Mouse (Mus musculus) liver, postnatal 0 days (tissue): ENCODE results near the gene Ninj2. TPM values are rescaled to one million over a fixed set of nuclear protein-coding genes. Genes with fewer than 3 reads are reported as not detected.

ENCODE experiments used
- ATAC-seq: fragments of 200-750 bp; cut with Nextera tagmentation; 2 replicates; pipeline ENCODE4 v1.8.0; 2017; ENCODE audit warnings: mild to moderate bottlenecking, moderate library complexity
- DNase-seq: peaks from one replicate; pipeline ENCODE4 v3.0.0-alpha.2; 2016
- H3K27ac ChIP-seq: fragments of 300-500 bp; sonication (generic); 2 replicates; pipeline ENCODE4 v1.5.1; 2014; ENCODE audit warnings: antibody characterized with exemption, moderate library complexity, mild to moderate bottlenecking, low read depth
- H3K27me3 ChIP-seq: fragments of 300-500 bp; sonication (generic); 2 replicates; pipeline ENCODE4 v1.6.1; 2014; ENCODE audit warnings: low read length, control low read depth, mixed read lengths; ENCODE audit not compliant: insufficient read depth
- H3K36me3 ChIP-seq: fragments of 300-500 bp; sonication (generic); replicated peaks from 2 replicates; pipeline ENCODE4 v1.6.1; 2014; ENCODE audit warnings: mild to moderate bottlenecking, control low read depth, low read length, moderate library complexity, mixed read lengths; ENCODE audit not compliant: insufficient read depth
- H3K4me1 ChIP-seq: fragments of 300-500 bp; sonication (generic); 2 replicates; pipeline ENCODE4 v1.6.1; 2014; ENCODE audit warnings: antibody characterized with exemption, mild to moderate bottlenecking, control low read depth; ENCODE audit not compliant: insufficient read depth
- H3K4me2 ChIP-seq: fragments of 300-500 bp; sonication (generic); 2 replicates; pipeline ENCODE4 v1.6.1; 2014; ENCODE audit warnings: low read depth, mild to moderate bottlenecking, low read length, moderate library complexity, mixed read lengths
- H3K4me3 ChIP-seq: fragments of 300-500 bp; sonication (generic); 2 replicates; pipeline ENCODE4 v1.5.1; 2014; ENCODE audit warnings: low read depth, low read length
- H3K9ac ChIP-seq: fragments of 300-500 bp; sonication (generic); replicated peaks from 2 replicates; pipeline ENCODE4 v1.6.1; 2014; ENCODE audit warnings: mild to moderate bottlenecking, moderate library complexity
- H3K9me3 ChIP-seq: fragments of 300-500 bp; sonication (generic); 2 replicates; pipeline ENCODE4 v1.6.1; 2016; ENCODE audit warnings: mild to moderate bottlenecking, control low read depth, low read length, mixed read lengths
- CTCF ChIP-seq: sonication (generic); IDR thresholded peaks from 2 replicates; pipeline ENCODE4 v1.5.1; 2016; ENCODE audit warnings: antibody characterized with exemption, low read depth
- EP300 ChIP-seq: IDR thresholded peaks from 2 replicates; pipeline ENCODE4 v1.6.1; 2016; ENCODE audit warnings: antibody characterized with exemption, low read depth, mild to moderate bottlenecking
- WGBS: fragments of 180-500 bp; shearing (Covaris S2); extraction: QIAGEN DNeasy Blood & Tissue Kit; methylation state at CpG from one replicate; pipeline ENCODE4 v1.1.7; 2014; ENCODE audit not compliant: insufficient replicate concordance; 5-methylcytosine and 5-hydroxymethylcytosine counted together
- polyA plus RNA-seq: library from polyadenylated mRNA; unstranded; fragments of >200 nt; fragmentation: Nextera tagmentation; extraction: Ambion mirVana; gene quantifications from 2 replicates; pipeline ENCODE4 v1.2.1, GENCODE M21; 2015

Ninj2 gene
- polyA plus RNA-seq = 0.31 TPM in 1 of 2 replicates, not detected in the other

DNA sequence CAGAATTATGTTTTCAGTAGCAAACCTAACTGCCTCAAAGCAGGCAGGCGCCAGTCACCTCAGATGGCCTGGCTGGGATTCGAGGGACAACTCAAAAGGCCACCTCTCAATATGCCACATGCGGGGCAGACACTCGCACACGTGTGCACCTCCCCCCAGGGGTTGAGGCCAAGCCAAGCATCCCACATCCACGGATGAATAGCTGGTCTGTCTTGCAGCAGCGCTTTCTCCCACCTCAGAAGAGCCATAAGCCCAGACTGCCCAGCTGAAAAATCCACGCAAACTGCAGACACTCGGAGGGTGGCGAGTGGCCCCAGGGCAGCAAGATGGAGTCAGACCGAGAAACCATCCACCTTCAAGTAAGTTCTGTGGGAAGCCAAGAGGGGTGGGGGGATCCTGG, at the start of gene Ninj2:
Gene Ninj2 (plus strand): TSS at position 251 of the 400 bp plus-strand sequence.
- no peaks in the 10 kb centered on the region for H3K36me3 ChIP-seq
- H3K27me3 ChIP-seq = no peaks in the 10 kb centered on the region
- no peak for ATAC-seq
- 77% methylated on average over 11 of the region's 11 CpGs for WGBS
- H3K27ac ChIP-seq = no peak within 1 kb of the TSS
- no peaks in the 10 kb centered on the region for H3K9me3 ChIP-seq
- no peak within 1 kb of the TSS for H3K4me3 ChIP-seq
- no peak for DNase-seq
- no peak within 1 kb of the TSS for H3K4me2 ChIP-seq
- H3K9ac ChIP-seq = no peak within 1 kb of the TSS
- no peak for TF ChIP-seq EP300
- TF ChIP-seq CTCF = no peak
- H3K4me1 ChIP-seq = no peaks in the 10 kb centered on the region

DNA sequence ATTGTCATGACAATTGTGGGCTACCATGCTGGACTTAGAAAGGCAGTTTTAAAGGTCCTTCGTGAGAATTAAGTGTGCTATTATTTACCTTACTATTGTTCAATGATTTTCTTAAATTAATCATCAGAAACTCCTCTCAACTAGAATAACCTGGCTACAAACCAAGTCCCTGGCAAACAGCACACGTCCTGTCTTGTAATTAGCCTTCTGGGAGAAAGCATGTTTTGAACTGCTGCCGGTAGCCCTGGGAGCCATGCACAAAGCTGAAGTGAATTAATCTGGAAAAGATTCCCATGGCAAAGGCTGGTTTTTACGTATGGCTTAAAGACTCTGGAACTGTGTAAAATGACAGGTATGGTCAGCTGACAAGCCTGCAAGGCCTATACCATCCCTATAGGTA, 47.7 kb upstream of the Ninj2 start:
- no peaks in the 10 kb centered on the region for H3K27me3 ChIP-seq
- 84% methylated on average over 4 of the region's 4 CpGs for WGBS
- H3K9me3 ChIP-seq = no peaks in the 10 kb centered on the region
- H3K36me3 ChIP-seq = no peaks in the 10 kb centered on the region
- no peak overlapping the region for H3K27ac ChIP-seq
- H3K4me3 ChIP-seq = no peak overlapping the region
- TF ChIP-seq EP300 (no peak), CTCF (no peak)
- ATAC-seq = no peak
- H3K4me1 ChIP-seq = no peaks in the 10 kb centered on the region
- no peak overlapping the region for H3K4me2 ChIP-seq
- DNase-seq = no peak
- no peak overlapping the region for H3K9ac ChIP-seq

DNA sequence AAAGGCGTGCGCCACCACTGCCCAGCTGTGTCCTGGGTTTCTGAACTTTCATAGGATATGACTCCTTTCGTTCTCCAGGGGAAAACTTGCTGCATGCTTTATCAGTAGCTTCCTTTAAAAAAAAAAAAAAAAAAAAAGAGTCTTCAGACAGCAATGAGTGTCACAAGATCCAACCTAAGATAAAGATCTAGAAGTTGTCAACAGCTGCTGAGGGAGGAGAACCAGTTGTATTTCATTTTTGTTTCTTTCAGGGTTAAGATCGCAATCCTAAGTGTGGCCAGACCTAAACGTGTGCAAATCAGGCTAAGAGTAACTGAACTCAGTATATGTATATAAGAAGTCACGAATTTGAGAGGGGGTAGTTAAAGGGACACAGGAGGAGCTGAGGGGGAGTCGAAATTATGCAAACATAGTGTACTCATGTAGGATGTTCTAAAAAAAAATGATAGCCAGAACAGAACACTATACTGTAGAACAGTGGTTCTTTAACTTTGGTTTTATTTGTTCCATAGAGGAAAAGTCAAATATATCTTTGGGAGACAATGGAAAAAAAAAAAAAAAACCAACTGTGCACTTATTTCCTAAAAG, 45.4 kb upstream of the Ninj2 start:
- Histone ChIP-seq H3K27me3 (no peaks in the 10 kb centered on the region), H3K9me3 (no peaks in the 10 kb centered on the region), H3K4me2 (no peak overlapping the region), H3K27ac (no peak overlapping the region), H3K4me3 (no peak overlapping the region), H3K36me3 (no peaks in the 10 kb centered on the region), H3K4me1 (no peaks in the 10 kb centered on the region), H3K9ac (no peak overlapping the region)
- 49% methylated on average over 7 of the region's 7 CpGs for WGBS
- TF ChIP-seq CTCF (no peak), EP300 (no peak)
- ATAC-seq (no peak), DNase-seq (no peak)

DNA sequence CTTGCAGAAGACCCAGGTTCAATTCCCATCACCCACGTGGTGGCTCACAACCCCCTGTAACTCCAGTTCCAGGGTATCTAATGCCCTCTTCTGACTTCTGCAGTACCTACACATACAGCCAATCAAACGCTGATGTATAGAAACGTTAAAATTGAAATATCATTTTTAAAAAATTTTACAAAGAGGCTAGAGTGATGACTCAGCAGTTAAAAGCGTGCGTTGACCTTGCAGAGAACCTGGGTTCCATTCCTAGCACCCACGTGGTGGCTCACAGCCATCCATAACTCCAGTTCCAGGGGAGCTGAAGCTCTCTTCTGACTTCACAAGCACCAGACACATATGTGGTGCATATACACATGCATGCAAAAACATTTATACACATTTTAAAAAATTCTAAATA, 38.7 kb upstream of the Ninj2 start:
- no peak for DNase-seq
- no peak overlapping the region for H3K4me2 ChIP-seq
- WGBS = 79% methylated on average over 6 of the region's 6 CpGs

DNA sequence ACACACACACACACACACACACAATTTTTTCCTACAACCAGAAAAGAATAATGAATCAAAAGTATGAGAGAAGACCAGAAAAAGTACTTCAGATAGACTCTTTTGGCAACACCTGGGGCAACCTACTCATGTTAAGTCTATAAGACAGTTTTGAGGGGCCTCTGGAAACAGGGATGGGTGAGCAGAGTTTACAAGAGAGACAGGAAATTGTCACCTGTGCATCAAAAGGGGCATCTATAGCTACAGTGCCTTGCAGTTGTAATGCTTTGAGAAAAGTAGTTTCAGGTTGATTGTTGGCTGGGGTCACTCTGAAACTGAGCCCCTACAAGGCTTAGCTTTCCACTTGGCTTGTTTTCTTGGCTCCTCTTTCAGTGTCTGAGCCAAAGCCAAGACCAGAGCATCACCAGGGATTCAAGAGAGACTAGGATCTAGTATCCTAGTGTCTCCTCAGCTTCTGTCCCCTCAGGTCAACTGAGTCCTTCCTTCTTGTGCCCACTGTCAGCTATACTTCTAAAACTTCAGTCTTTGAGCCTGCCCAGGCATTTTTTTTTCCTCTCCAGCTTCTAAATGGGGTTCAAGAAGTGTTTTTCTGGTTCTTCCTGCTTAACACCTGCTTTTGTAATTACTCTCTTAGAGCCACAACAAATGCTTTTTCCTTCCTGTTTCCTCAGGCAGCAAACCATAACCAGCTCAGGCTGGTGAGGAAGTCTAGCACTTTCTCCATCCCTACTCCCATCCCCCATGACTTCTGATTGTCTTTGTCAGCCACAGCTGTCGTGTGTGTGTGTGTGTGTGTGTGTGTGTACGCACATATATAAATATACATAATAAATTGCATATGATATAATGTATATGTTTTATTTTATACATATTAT, 37.2 kb upstream of the Ninj2 start:
- H3K27me3 ChIP-seq = no peaks in the 10 kb centered on the region
- DNase-seq = no peak
- H3K36me3 ChIP-seq = no peaks in the 10 kb centered on the region
- no peak overlapping the region for H3K9ac ChIP-seq
- no peaks in the 10 kb centered on the region for H3K4me1 ChIP-seq
- H3K27ac ChIP-seq = peak overlapping the region; percentile 76
- TF ChIP-seq EP300 (no peak), CTCF (no peak)
- ATAC-seq = no peak
- H3K4me3 ChIP-seq = no peak overlapping the region
- no peak overlapping the region for H3K4me2 ChIP-seq
- WGBS = 37% methylated on average over 2 of the region's 2 CpGs
- H3K9me3 ChIP-seq = no peaks in the 10 kb centered on the region

More for the DNA sequence above, 38.7 kb upstream of the Ninj2 start:
- Histone ChIP-seq H3K36me3 (no peaks in the 10 kb centered on the region), H3K27me3 (no peaks in the 10 kb centered on the region), H3K4me1 (no peaks in the 10 kb centered on the region), H3K27ac (no peak overlapping the region), H3K9me3 (no peaks in the 10 kb centered on the region), H3K9ac (no peak overlapping the region), H3K4me3 (no peak overlapping the region)
- ATAC-seq = no peak
- TF ChIP-seq CTCF (no peak), EP300 (no peak)

DNA sequence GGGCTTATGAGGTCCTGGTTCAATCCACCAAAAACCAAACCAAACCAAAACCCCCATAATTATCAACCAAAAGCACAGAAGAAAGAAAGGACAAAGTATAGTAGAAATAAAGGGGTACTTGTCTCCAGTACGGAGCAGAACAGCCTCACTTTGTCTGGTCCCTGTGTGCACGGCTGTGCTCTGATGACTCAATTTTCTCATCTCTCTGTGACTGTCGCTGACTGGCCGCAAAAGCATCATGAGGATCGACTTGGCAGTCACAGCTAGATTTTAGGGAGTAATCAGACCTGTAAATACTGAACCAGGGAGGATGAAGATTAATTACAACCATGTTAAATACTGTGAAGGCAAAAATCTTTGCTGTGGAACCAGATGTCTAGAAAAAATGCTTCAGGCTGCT, 30.2 kb upstream of the Ninj2 start:
- H3K36me3 ChIP-seq = no peaks in the 10 kb centered on the region
- no peaks in the 10 kb centered on the region for H3K27me3 ChIP-seq
- DNase-seq (no peak), ATAC-seq (no peak)
- H3K4me1 ChIP-seq = no peaks in the 10 kb centered on the region
- H3K4me3 ChIP-seq = no peak overlapping the region
- no peak overlapping the region for H3K27ac ChIP-seq
- 86% methylated on average over 5 of the region's 5 CpGs for WGBS
- H3K9me3 ChIP-seq = no peaks in the 10 kb centered on the region
- no peak overlapping the region for H3K4me2 ChIP-seq
- no peak overlapping the region for H3K9ac ChIP-seq
- TF ChIP-seq CTCF (no peak), EP300 (no peak)
